Mouse (Mus musculus): Measurements from ENCODE around the gene Ndufv2.

GRCm38 (mm10) chr17:66058160-66058559 lies 43.2 kb downstream of the Ndufv2 start:
- TF ChIP-seq POLR2A (IDR thresholded peaks at IDR 0.05; ENCODE audit: borderline replicate concordance, extremely low read depth, low read depth, low read length) (no peak), CTCF (IDR thresholded peaks at IDR 0.05; ENCODE audit: insufficient read depth, low read length) (no peak)

Measured in lung, adult 2 months (tissue).